Mouse (Mus musculus) megakaryocyte, embryonic 14.5 days (primary cell): Measurements from ENCODE around the gene Kmt2e.

Experiments
- FLI1 ChIP-seq: IDR thresholded peaks from 2 replicates; pipeline ENCODE4 v1.6.1; 2012; ENCODE audit warnings: low read length, inconsistent platforms, mixed read lengths
- GATA1 ChIP-seq: IDR thresholded peaks from 3 replicates; pipeline ENCODE4 v1.6.1; 2012; ENCODE audit warnings: mixed read lengths, low read length, inconsistent platforms, borderline replicate concordance

GRCm38 (mm10) chr5:23496396-23496795, 62.2 kb downstream of the Kmt2e start:
- TF ChIP-seq GATA1 (no peak), FLI1 (no peak)
